Mouse (Mus musculus): ENCODE data around the gene Ssx2ip. TPM values are rescaled to one million over a fixed set of nuclear protein-coding genes. Genes with fewer than 3 reads are reported as not detected.
A peak's percentile ranks its signal among the peaks of the same experiment; 100 is the strongest.

Ssx2ip gene
- polyA plus RNA-seq, 1 experiment from 2014 or later = 18.9 TPM

- DNase-seq = peak; percentile 5
- H3K9ac ChIP-seq (replicated peaks; ENCODE audit: low read length) = no peak overlapping the region
- no peak overlapping the region for H3K4me3 ChIP-seq (replicated peaks; ENCODE audit: low read depth, low read length)
- H3K4me2 ChIP-seq (ENCODE audit: low read length) = no peak overlapping the region
- peaks cover 3% of the 10 kb centered on the region; the same call in 1 of the 2 replicates for H3K4me1 ChIP-seq (ENCODE audit: control insufficient read depth, insufficient read depth, low read length)
- no peaks in the 10 kb centered on the region for H3K9me3 ChIP-seq (ENCODE audit: control insufficient read depth, low read length)
- ATAC-seq (ENCODE audit: low FRiP score, low TSS enrichment) = no peak
- no peaks in the 10 kb centered on the region for H3K27me3 ChIP-seq (ENCODE audit: control insufficient read depth, insufficient read depth, low read length)
- no peaks in the 10 kb centered on the region for H3K36me3 ChIP-seq (ENCODE audit: control insufficient read depth, insufficient read depth, low read length)
- no peak overlapping the region for H3K27ac ChIP-seq (replicated peaks; ENCODE audit: low read depth, low read length)
- 27% methylated on average over 7 of the region's 7 CpGs for WGBS
These were observed 10.8 kb upstream of the Ssx2ip start for GRCm38 (mm10) chr3:146393641-146394100.

- Histone ChIP-seq H3K9me3 (ENCODE audit: control insufficient read depth, low read length) (no peaks in the 10 kb centered on the region), H3K4me3 (replicated peaks; ENCODE audit: low read depth, low read length) (no peak overlapping the region), H3K27me3 (ENCODE audit: control insufficient read depth, insufficient read depth, low read length) (no peaks in the 10 kb centered on the region), H3K4me2 (ENCODE audit: low read length) (no peak overlapping the region), H3K36me3 (ENCODE audit: control insufficient read depth, insufficient read depth, low read length) (no peaks in the 10 kb centered on the region), H3K9ac (replicated peaks; ENCODE audit: low read length) (no peak overlapping the region), H3K4me1 (ENCODE audit: control insufficient read depth, insufficient read depth, low read length) (peaks cover 3% of the 10 kb centered on the region; the same call in 1 of the 2 replicates), H3K27ac (replicated peaks; ENCODE audit: low read depth, low read length) (no peak overlapping the region)
- DNase-seq (no peak), ATAC-seq (ENCODE audit: low FRiP score, low TSS enrichment) (no peak)
- 82% methylated on average over 6 of the region's 6 CpGs for WGBS
These were observed 8.2 kb upstream of the Ssx2ip start for GRCm38 (mm10) chr3:146396256-146396655.

- Histone ChIP-seq H3K27ac (replicated peaks; ENCODE audit: low read depth, low read length) (no peak overlapping the region), H3K4me3 (replicated peaks; ENCODE audit: low read depth, low read length) (no peak overlapping the region), H3K4me1 (ENCODE audit: control insufficient read depth, insufficient read depth, low read length) (peaks cover 3% of the 10 kb centered on the region; the same call in 1 of the 2 replicates), H3K9me3 (ENCODE audit: control insufficient read depth, low read length) (no peaks in the 10 kb centered on the region), H3K9ac (replicated peaks; ENCODE audit: low read length) (no peak overlapping the region), H3K36me3 (ENCODE audit: control insufficient read depth, insufficient read depth, low read length) (no peaks in the 10 kb centered on the region), H3K4me2 (ENCODE audit: low read length) (no peak overlapping the region), H3K27me3 (ENCODE audit: control insufficient read depth, insufficient read depth, low read length) (no peaks in the 10 kb centered on the region)
- DNase-seq (no peak), ATAC-seq (ENCODE audit: low FRiP score, low TSS enrichment) (no peak)
- WGBS = 98% methylated on average over 1 of the region's 1 CpGs
These were observed 7.5 kb upstream of the Ssx2ip start for GRCm38 (mm10) chr3:146396934-146397333.

GRCm38 (mm10) chr3:146397847-146398246, 6.6 kb upstream of the Ssx2ip start:
- Histone ChIP-seq H3K27me3 (ENCODE audit: control insufficient read depth, insufficient read depth, low read length) (no peaks in the 10 kb centered on the region), H3K9ac (replicated peaks; ENCODE audit: low read length) (no peak overlapping the region), H3K4me2 (ENCODE audit: low read length) (no peak overlapping the region), H3K9me3 (ENCODE audit: control insufficient read depth, low read length) (no peaks in the 10 kb centered on the region), H3K4me1 (ENCODE audit: control insufficient read depth, insufficient read depth, low read length) (peaks cover 3% of the 10 kb centered on the region; the same call in 1 of the 2 replicates), H3K4me3 (replicated peaks; ENCODE audit: low read depth, low read length) (no peak overlapping the region), H3K36me3 (ENCODE audit: control insufficient read depth, insufficient read depth, low read length) (no peaks in the 10 kb centered on the region), H3K27ac (replicated peaks; ENCODE audit: low read depth, low read length) (no peak overlapping the region)
- WGBS = 94% methylated on average over 4 of the region's 4 CpGs
- no peak for DNase-seq
- ATAC-seq (ENCODE audit: low FRiP score, low TSS enrichment) = no peak

GRCm38 (mm10) chr3:146399203-146399602, 5.2 kb upstream of the Ssx2ip start:
- Histone ChIP-seq H3K27ac (replicated peaks; ENCODE audit: low read depth, low read length) (no peak overlapping the region), H3K9ac (replicated peaks; ENCODE audit: low read length) (no peak overlapping the region), H3K4me1 (ENCODE audit: control insufficient read depth, insufficient read depth, low read length) (0 out of 2 replicates have a peak, but pooled peaks cover 3% of the 10 kb centered on the region), H3K4me2 (ENCODE audit: low read length) (no peak overlapping the region), H3K4me3 (replicated peaks; ENCODE audit: low read depth, low read length) (no peak overlapping the region), H3K36me3 (ENCODE audit: control insufficient read depth, insufficient read depth, low read length) (no peaks in the 10 kb centered on the region), H3K9me3 (ENCODE audit: control insufficient read depth, low read length) (no peaks in the 10 kb centered on the region), H3K27me3 (ENCODE audit: control insufficient read depth, insufficient read depth, low read length) (no peaks in the 10 kb centered on the region)
- DNase-seq (no peak), ATAC-seq (ENCODE audit: low FRiP score, low TSS enrichment) (no peak)
- WGBS = 90% methylated on average over 5 of the region's 5 CpGs

GRCm38 (mm10) chr3:146403770-146404169, 672 bp upstream of the Ssx2ip start:
- Histone ChIP-seq H3K4me3 (replicated peaks; ENCODE audit: low read depth, low read length) (peak overlapping the region; percentile 96), H3K36me3 (ENCODE audit: control insufficient read depth, insufficient read depth, low read length) (no peaks in the 10 kb centered on the region), H3K27ac (replicated peaks; ENCODE audit: low read depth, low read length) (peak overlapping the region; percentile 84; the same call in 1 of the 2 replicates), H3K9me3 (ENCODE audit: control insufficient read depth, low read length) (no peaks in the 10 kb centered on the region), H3K27me3 (ENCODE audit: control insufficient read depth, insufficient read depth, low read length) (no peaks in the 10 kb centered on the region), H3K4me2 (ENCODE audit: low read length) (peak overlapping the region; percentile 81), H3K9ac (replicated peaks; ENCODE audit: low read length) (peak overlapping the region; percentile 93), H3K4me1 (ENCODE audit: control insufficient read depth, insufficient read depth, low read length) (peaks cover 25% of the 10 kb centered on the region)
- 46% methylated on average over 3 of the region's 3 CpGs for WGBS
- ATAC-seq (ENCODE audit: low FRiP score, low TSS enrichment) = no peak
- DNase-seq = no peak

- peak overlapping the region; percentile 93 for H3K9ac ChIP-seq (replicated peaks; ENCODE audit: low read length)
- H3K4me2 ChIP-seq (ENCODE audit: low read length) = peak overlapping the region; percentile 81
- peaks cover 25% of the 10 kb centered on the region for H3K4me1 ChIP-seq (ENCODE audit: control insufficient read depth, insufficient read depth, low read length)
- peak overlapping the region; percentile 96 for H3K4me3 ChIP-seq (replicated peaks; ENCODE audit: low read depth, low read length)
- WGBS = 15% methylated on average over 18 of the region's 18 CpGs
- H3K27me3 ChIP-seq (ENCODE audit: control insufficient read depth, insufficient read depth, low read length) = no peaks in the 10 kb centered on the region
- no peaks in the 10 kb centered on the region for H3K36me3 ChIP-seq (ENCODE audit: control insufficient read depth, insufficient read depth, low read length)
- peak overlapping the region; percentile 84 for H3K27ac ChIP-seq (replicated peaks; ENCODE audit: low read depth, low read length)
- H3K9me3 ChIP-seq (ENCODE audit: control insufficient read depth, low read length) = no peaks in the 10 kb centered on the region
- ATAC-seq (ENCODE audit: low FRiP score, low TSS enrichment) (no peak), DNase-seq (peak; percentile 35)
These were observed 968 bp downstream of the Ssx2ip start for GRCm38 (mm10) chr3:146405213-146406006.

- Histone ChIP-seq H3K4me3 (replicated peaks; ENCODE audit: low read depth, low read length) (peak overlapping the region; percentile 96), H3K27ac (replicated peaks; ENCODE audit: low read depth, low read length) (no peak overlapping the region), H3K27me3 (ENCODE audit: control insufficient read depth, insufficient read depth, low read length) (no peaks in the 10 kb centered on the region), H3K9ac (replicated peaks; ENCODE audit: low read length) (peak overlapping the region; percentile 93), H3K4me2 (ENCODE audit: low read length) (peak overlapping the region; percentile 81), H3K4me1 (ENCODE audit: control insufficient read depth, insufficient read depth, low read length) (peaks cover 25% of the 10 kb centered on the region), H3K36me3 (ENCODE audit: control insufficient read depth, insufficient read depth, low read length) (no peaks in the 10 kb centered on the region), H3K9me3 (ENCODE audit: control insufficient read depth, low read length) (no peaks in the 10 kb centered on the region)
- 37% methylated on average over 5 of the region's 5 CpGs for WGBS
- no peak for DNase-seq
- ATAC-seq (ENCODE audit: low FRiP score, low TSS enrichment) = no peak
These were observed 1.5 kb downstream of the Ssx2ip start for GRCm38 (mm10) chr3:146406007-146406341.
